In genomic region chr6:88358210-88358609, GRCm38 (mm10) we compare ENCODE assay signal across 28 mouse cellular contexts.
DNase-seq lines count a peak whose midpoint lies in the region; ATAC-seq and TF ChIP-seq lines count a peak whose summit lies in the region.
"Had no signal": no experiment of that assay in that cellular context is flagged by ENCODE, and none has a peak within 500 bp of the region (broad histone marks: within the 10 kb centered on the region; RNA-seq: fewer than 3 reads in every experiment).

No protein-coding gene starts in this region.

- H3K27ac ChIP-seq in lung, postnatal 0 days (ENCODE audit: low read length) = no peak overlapping the region
- H3K27ac ChIP-seq in intestine, postnatal 0 days (ENCODE audit: low read depth, low read length) = no peak overlapping the region
- no peak overlapping the region for H3K27ac ChIP-seq in midbrain, postnatal 0 days (ENCODE audit: low read depth, low read length)
- H3K27ac ChIP-seq: embryonic facial prominence, embryonic 13.5 days; embryonic facial prominence, embryonic 15.5 days; forebrain, embryonic 10.5 days; forebrain, embryonic 12.5 days had no signal

- DNase-seq in lung, postnatal 0 days (ENCODE audit: low spot score) = no peak
- DNase-seq in lung, adult 18-20 months = no peak
- no peak for DNase-seq in midbrain, postnatal 0 days (ENCODE audit: low spot score)
- DNase-seq in frontal cortex, postnatal 14 days (ENCODE audit: low spot score in 2 of 2) = no peak
- DNase-seq: adrenal gland, adult 8-10 months; adrenal gland, postnatal 14 days; adrenal gland, postnatal 36 days; B cell, adult 2 months; cerebellum, adult 11 months; cerebellum, adult 18-20 months; cerebellum, adult 8-10 months; cerebellum, adult 9-11 months; cerebellum, postnatal 14 days; cerebellum, postnatal 36 days; embryo, embryonic 11 days had no signal

- H3K9ac ChIP-seq in lung, postnatal 0 days (replicated peaks; ENCODE audit: low read depth) = no peak overlapping the region
- H3K9ac ChIP-seq in intestine, postnatal 0 days (ENCODE audit: low read depth, low read length) = no peak overlapping the region
- H3K9ac ChIP-seq in midbrain, postnatal 0 days (replicated peaks; ENCODE audit: low read length, poor library complexity, severe bottlenecking) = no peak overlapping the region
- H3K9ac ChIP-seq: embryonic facial prominence, embryonic 13.5 days; embryonic facial prominence, embryonic 15.5 days; forebrain, embryonic 12.5 days had no signal

- no peak for TF ChIP-seq EP300 in lung, postnatal 0 days (IDR thresholded peaks at IDR 0.05)

- no peak for TF ChIP-seq CTCF in lung, postnatal 0 days (IDR thresholded peaks at IDR 0.05)
- TF ChIP-seq CTCF in intestine, postnatal 0 days (IDR thresholded peaks at IDR 0.05; ENCODE audit: low read depth) = no peak
- no peak for TF ChIP-seq CTCF in midbrain, postnatal 0 days (IDR thresholded peaks at IDR 0.05)

- H3K27me3 ChIP-seq in lung, postnatal 0 days (replicated peaks; ENCODE audit: insufficient read depth, low read length) = no peaks in the 10 kb centered on the region
- H3K27me3 ChIP-seq in intestine, postnatal 0 days (replicated peaks; ENCODE audit: control insufficient read depth, insufficient read depth, low read length) = no peaks in the 10 kb centered on the region
- H3K27me3 ChIP-seq in midbrain, postnatal 0 days (ENCODE audit: insufficient read depth, low read length) = no peaks in the 10 kb centered on the region
- H3K27me3 ChIP-seq: CH12.LX; embryonic facial prominence, embryonic 13.5 days; embryonic facial prominence, embryonic 15.5 days; forebrain, embryonic 12.5 days; Patski had no signal

- H3K4me1 ChIP-seq in lung, postnatal 0 days (ENCODE audit: insufficient read depth, low read depth, low read length) = no peaks in the 10 kb centered on the region
- no peaks in the 10 kb centered on the region; the same call in 1 of the 2 replicates for H3K4me1 ChIP-seq in intestine, postnatal 0 days (replicated peaks; ENCODE audit: control insufficient read depth, insufficient read depth, low read length)
- H3K4me1 ChIP-seq in midbrain, postnatal 0 days (ENCODE audit: insufficient read depth, low read length) = no peaks in the 10 kb centered on the region
- H3K4me1 ChIP-seq: forebrain, embryonic 12.5 days had no signal

- H3K4me2 ChIP-seq in lung, postnatal 0 days (replicated peaks; ENCODE audit: low read depth, low read length) = no peak overlapping the region
- H3K4me2 ChIP-seq in intestine, postnatal 0 days (replicated peaks; ENCODE audit: low read depth) = no peak overlapping the region
- no peak overlapping the region for H3K4me2 ChIP-seq in midbrain, postnatal 0 days (ENCODE audit: low read depth, low read length, poor library complexity, severe bottlenecking)
- H3K4me2 ChIP-seq: embryonic facial prominence, embryonic 13.5 days; embryonic facial prominence, embryonic 15.5 days; forebrain, embryonic 12.5 days had no signal

- no peak overlapping the region for H3K4me3 ChIP-seq in lung, postnatal 0 days (ENCODE audit: low read depth, low read length)
- no peak overlapping the region for H3K4me3 ChIP-seq in intestine, postnatal 0 days (ENCODE audit: low read depth, low read length)
- no peak overlapping the region for H3K4me3 ChIP-seq in midbrain, postnatal 0 days (ENCODE audit: low read depth, low read length)
- H3K4me3 ChIP-seq: embryonic facial prominence, embryonic 13.5 days; embryonic facial prominence, embryonic 15.5 days; erythroblast, embryonic 14.5 days; forebrain, embryonic 10.5 days; forebrain, embryonic 12.5 days had no signal

- no peaks in the 10 kb centered on the region for H3K36me3 ChIP-seq in lung, postnatal 0 days (ENCODE audit: insufficient read depth, low read length)
- H3K36me3 ChIP-seq in intestine, postnatal 0 days (ENCODE audit: control insufficient read depth, insufficient read depth) = 0 out of 2 replicates have a peak, but pooled peaks cover 8% of the 10 kb centered on the region
- peaks cover 5% of the 10 kb centered on the region for H3K36me3 ChIP-seq in midbrain, postnatal 0 days (ENCODE audit: insufficient read depth, low read length)

- ATAC-seq in lung, postnatal 0 days = peak; percentile 53
- ATAC-seq in intestine, postnatal 0 days = peak; percentile 86
- no peak for ATAC-seq in midbrain, postnatal 0 days (ENCODE audit: low FRiP score)
- ATAC-seq: activated CD4-positive, CD25-positive, alpha-beta regulatory T cell, adult 4 months; CD4-positive, CD25-positive, alpha-beta regulatory T cell, adult 4 months; forebrain, embryonic 14.5 days; forebrain, embryonic 16.5 days; Patski had no signal

- H3K9me3 ChIP-seq in lung, postnatal 0 days (ENCODE audit: low read length) = no peaks in the 10 kb centered on the region
- H3K9me3 ChIP-seq in intestine, postnatal 0 days (ENCODE audit: control insufficient read depth) = no peaks in the 10 kb centered on the region
- H3K9me3 ChIP-seq in midbrain, postnatal 0 days (ENCODE audit: low read length) = 0 out of 2 replicates have a peak, but pooled peaks cover 3% of the 10 kb centered on the region
- H3K9me3 ChIP-seq: embryonic facial prominence, embryonic 15.5 days; forebrain, embryonic 10.5 days; G1E had no signal
